Mouse (Mus musculus) B cell, adult 2 months (primary cell): ENCODE results near the gene Olfr427.
A peak's percentile ranks its signal among the peaks of the same experiment; 100 is the strongest.
"Not testable (repeated sequence)": the region's sequence is repeated elsewhere in the genome, so short reads cannot be mapped to it uniquely, and the experiment has no call there.

ENCODE experiments used
- DNase-seq, 2 experiments: peaks; one replicate each; pipeline ENCODE4 v3.0.0; 2022

Olfr427 gene

DNA sequence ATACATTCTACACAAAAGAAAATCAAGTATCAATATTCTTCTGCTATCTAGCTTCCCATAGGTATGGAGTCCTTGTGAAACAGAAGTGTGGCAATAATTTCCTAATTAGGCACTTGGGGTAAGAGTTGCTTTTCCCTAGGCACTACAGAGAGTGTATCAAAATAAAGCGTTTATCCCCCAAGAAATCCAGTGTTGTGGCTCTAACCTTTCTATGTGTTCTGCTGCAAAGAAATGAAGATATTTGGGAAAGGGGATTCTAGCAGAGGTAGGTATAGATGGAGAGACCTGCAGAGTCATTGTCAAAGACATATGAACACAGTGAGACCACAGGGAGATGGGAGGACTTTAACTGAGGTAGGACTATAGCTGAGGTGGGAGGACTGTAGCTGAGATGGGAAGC is at the start of gene Olfr427:
TSS of gene Olfr427 (plus strand) at position 301 of the 400 bp plus-strand sequence.
- no peak for DNase-seq

DNA sequence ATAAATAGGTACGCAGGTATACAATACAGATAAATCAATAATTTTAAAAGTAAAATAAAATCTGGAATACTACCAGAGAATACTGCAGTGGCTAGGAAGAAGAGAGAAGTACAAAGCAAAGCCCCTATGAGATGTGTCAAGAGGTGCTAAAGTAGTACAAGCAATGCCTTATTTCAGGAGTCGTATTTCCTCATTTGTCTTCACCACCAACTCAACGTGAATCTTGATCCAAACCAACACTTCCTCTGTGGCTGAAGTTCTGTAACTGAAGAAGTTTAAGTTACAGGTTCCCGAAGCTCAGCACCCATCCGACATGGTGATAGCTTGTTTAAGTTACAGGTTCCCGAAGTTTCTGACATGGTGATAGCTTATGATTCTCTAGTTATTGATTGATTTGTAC is 48.5 kb upstream of the Olfr427 start:
- not testable (repeated sequence) for DNase-seq

DNA sequence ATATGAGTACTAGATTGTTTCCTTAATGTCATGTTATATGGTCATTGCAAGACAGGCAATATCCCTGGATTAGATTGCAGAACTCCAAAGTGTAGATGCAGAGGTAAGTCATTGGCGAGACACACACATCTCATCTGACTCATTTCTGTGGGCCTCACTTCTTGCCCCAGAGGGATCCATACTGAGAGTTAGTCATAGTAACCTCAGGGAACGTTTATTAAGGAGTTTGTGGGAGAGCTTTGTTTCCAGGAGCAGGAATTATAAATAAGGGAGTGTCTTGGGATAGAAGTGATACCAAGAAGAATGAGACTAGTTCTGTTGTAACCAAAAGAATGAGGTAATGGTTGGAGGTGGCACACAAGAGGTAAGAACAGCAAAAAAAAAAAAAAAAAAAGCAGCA is 47.8 kb upstream of the Olfr427 start, which contains the start of gene Olfr432:
TSS of gene Olfr432 (plus strand) at position 313 of the 400 bp plus-strand sequence.
- no peak for DNase-seq

DNA sequence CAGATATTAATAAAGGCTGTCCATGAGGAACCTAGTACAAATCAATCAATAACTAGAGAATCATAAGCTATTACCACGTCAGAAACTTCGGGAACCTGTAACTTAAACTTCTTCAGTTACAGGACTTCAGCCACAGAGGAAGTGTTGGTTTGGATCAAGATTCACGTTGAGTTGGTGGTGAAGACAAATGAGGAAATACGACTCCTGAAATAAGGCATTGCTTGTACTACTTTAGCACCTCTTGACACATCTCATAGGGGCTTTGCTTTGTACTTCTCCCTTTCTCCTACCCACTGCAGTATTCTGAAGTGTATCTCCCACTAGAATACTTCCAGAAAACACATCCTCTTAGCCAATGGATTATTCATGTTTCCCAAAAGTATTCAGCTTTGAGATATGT is 47.3 kb upstream of the Olfr427 start:
- not testable (repeated sequence) for DNase-seq

DNA sequence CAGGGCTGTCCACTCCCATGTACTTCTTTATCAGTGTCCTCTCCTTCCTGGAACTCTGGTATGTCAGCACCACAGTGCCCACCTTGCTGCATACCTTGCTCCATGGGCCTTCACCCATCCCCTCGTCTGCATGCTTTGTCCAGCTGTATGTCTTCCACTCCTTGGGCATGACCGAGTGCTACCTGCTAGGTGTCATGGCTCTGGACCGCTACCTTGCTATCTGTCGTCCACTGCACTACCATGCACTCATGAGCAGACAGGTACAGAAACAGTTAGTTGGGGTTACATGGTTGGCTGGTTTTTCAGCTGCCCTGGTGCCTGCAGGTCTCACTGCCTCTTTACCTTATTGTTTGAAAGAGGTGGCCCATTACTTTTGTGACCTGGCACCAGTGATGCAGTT is 46.2 kb upstream of the Olfr427 start:
- no peak for DNase-seq

DNA sequence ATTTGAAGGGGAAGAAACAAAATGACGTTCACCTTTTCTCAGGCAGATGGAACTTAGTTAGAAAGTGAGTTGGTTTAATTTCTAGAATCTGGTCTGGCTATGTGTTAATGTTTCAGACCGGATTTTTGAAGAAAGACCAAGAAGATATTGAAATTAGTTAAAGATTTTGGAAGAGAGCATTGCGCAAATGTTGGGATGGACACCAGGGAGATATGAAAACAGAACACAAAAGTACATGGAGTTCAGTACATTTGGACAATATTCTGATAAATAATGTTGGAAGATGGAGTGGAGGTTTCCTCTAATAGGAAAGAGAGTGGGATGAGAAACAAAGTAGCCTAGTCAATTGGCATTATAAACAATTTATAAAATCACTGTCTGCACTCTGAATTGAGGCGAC is 45.2 kb upstream of the Olfr427 start:
- DNase-seq = no peak

DNA sequence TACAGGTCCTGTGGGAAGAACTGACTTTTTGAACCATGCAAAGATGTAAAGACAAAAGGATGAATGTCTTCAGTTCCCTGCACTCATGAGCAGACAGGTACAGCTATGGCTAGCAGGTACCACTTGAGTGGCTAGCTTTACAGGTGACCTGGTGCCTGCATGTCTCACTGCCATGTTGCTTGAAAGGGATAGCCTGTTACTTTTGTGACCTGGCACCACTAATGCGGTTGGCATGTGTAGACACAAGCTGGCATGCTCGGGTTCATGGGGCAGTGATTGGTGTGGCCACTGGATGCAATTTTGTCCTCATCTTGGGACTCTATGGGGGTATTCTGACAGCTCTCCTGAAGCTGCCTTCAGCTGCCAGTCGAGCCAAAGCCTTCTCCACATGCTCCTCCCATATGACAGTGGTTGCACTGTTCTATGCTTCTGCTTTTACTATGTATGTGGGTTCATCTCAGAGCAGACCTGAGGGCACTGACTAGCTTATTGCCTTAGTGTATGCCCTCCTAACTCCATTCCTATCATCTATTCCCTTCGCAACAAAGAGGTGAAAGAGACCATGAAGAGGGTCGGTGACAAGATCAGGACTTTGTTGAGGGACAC is 44.7 kb upstream of the Olfr427 start:
- no peak for DNase-seq

DNA sequence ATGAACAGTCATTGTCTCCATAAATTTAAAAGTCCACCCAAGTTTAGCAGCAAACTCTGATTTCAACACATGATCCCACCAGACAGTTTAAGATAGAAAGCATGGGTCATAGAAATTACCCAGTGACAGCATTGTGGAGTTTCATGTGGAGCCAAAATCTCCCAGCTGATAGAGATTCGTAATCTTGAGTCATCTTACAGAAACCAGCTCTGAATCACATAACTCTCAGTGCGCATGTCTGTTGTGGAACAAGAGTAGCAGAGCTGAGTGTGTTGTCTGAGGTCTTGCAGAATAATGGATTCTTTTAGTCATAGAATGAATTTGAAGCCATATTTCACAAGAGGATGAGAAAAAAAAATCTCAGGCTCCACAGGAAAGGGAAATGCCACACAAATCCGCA is 43.7 kb upstream of the Olfr427 start:
- DNase-seq = no peak

DNA sequence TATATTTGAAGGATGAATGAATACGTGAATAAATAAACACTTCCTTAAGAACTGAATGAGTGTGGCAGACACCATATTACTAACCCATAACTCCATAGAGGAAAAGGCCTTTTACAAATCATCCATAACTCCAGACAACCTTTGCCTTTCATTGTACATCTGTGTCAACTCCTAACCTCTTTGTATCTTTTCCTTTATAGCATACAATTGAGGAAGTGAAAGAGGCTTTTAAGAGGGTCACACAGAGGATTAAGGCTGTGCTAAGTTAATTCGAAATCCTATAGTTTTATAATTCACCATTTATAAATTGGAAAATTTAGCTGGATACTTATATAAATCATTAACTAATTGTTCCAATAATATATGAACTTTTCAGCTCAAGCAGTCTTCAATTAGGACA is 41.4 kb upstream of the Olfr427 start:
- no peak for DNase-seq

DNA sequence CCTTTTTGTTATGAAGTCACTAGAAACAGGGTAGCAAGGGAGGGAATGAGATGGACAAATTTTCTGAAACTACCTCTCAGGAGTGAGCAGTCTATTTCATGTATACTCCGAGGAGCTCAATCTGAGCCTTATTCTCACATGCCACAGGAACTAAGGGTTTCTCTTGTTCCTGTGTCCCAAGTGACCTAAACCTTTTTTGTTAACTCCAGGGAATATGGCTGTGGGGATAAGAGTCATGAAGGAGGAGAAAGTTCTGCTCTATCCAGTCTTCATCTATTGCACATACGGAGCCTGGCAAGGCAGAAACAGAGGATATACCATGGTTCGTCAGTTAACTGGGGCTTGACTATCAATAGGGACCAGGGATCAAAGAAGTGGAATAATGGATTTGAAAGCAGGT is 30.4 kb upstream of the Olfr427 start, which contains the start of gene Olfr430:
TSS of gene Olfr430 (plus strand) at position 301 of the 400 bp plus-strand sequence.
- DNase-seq = no peak

DNA sequence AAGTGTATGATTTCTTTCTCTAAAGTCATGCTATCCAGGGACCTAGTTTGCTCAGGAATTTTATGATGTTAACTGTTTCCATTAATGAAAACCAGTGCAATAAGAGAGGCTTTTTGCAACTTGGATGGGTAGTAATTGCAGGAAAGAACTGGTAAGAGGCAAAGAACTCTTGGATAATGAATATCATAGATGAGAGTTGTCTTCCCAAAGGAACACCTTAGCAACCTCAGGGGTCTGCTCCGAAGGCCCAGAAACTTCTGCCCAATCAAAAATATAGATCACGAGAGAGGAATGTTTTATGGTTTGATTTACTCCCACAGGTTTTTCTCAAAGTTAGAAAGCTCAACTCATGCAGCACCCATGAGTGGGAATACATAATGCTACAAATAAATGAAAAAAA is 12.7 kb upstream of the Olfr427 start, which contains the start of gene Olfr429:
TSS of gene Olfr429 (plus strand) at position 301 of the 400 bp plus-strand sequence.
- DNase-seq = no peak

DNA sequence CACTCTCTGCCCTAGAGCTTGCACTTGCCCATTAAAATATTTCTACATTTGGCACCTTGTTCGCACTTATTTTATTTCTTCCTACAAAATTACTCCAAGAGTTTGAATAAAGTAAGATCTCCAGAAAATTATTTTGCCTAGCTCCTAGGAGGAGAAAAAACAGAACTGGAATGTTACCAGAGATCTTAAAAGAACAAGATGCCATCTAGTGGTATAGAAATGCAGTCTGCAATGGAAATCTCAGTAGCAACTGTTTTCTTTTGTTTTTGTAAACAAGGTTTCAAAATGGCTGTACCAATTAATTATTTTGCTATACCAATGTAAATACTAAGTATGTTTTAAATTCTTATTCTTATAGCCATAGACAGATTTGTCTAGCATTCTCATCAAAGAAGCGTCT is 7.0 kb downstream of the Olfr427 start:
- no peak for DNase-seq

DNA sequence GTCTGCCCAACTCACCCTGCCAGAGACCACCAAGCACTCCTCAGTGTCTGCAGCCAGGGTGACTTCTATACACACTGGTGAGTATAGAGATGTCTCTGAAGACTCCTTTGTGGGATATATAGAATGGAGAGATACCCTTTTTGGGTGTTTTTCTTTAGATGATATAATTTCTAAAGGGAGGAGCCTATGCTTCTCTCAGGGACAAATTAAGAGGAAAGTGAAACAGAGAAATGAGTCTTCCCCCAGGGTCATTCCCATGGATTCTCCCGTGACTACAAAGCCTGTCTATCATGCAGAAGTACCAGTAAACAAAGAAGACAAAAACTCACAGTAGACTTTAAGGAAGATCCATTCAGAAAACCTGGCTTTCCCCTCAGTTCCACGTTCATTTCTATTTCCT is 24.4 kb downstream of the Olfr427 start, which contains the start of gene Olfr231:
TSS of gene Olfr231 (minus strand) at position 101 of the 400 bp plus-strand sequence.
- no peak for DNase-seq

DNA sequence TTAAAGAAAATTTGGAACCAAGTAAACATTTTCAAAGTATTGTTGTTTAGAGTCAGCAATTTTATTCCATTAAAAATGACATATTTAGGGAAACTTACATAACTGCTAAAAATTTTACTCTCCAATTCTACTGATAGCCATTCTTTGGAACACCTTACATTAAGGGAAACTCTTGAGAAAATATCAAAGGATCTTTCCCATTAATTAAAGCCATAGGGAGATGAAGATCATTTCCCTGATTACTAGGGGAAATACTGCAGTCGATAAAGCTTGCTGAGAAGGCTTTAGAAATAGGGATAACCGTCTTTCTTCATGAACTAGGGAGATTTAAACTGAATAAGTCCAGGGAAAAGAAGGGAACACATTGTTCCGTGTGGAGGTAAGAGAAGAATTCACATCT is 34.5 kb downstream of the Olfr427 start, which contains the start of gene Olfr424:
TSS of gene Olfr424 (plus strand) at position 301 of the 400 bp plus-strand sequence.
- no peak for DNase-seq

DNA sequence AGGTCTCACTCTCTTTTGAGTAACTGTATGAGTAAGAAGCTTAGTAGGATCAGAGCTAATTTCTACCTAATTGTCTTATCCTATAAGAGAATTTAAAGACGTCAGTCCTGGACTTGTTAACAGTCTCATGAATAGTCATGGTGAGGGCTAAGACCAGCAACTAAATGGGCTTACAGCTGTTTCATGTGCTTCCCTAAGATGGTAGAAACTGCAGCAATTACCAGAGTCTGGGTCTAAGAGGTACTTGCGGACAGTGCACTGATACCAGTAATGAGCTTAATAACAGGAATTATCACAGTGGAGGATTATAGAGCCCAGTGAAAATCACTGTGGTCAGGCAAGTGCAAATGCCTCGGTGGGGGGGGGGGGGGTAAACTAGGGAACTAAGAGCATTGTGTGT is 35.3 kb downstream of the Olfr427 start:
- DNase-seq = no peak

DNA sequence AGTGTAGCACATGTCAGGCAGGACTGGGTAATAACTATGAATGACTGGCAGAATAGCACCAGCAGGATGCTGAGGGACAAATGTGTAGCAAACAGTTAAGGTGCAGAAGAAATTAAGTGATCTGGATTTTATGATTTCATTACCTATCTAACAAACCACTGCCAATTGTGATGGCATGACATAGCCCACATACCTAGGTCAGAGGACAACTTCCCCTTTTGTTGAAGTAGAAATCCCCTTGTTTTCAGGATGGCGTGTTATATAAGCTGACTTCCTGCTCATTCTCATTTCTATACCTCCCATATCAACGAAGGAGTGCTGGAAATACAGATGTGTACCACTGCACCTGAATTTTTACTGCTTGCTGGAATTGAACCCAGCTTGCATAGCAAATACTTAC is 44.7 kb downstream of the Olfr427 start:
- peak; percentile 5 to 11 for DNase-seq

DNA sequence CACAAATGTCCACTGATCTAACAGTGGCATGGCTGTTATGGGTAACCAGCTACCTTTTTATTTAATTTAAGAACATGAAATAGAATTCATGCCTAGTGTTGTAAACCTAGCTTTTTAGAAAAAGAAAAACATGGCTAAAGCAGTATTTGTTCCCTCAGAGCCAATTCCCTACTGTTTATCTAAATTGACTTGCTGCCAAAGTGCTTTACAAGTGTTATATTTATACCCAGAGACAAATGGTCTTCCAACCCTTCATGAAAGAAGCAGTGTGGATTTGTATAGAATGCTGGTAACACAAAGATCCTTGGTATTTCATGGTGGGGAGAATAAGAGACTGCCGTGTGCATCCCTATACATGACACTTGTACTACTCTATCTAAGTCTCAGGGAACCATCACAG is 50.0 kb downstream of the Olfr427 start:
- DNase-seq = no peak

DNA sequence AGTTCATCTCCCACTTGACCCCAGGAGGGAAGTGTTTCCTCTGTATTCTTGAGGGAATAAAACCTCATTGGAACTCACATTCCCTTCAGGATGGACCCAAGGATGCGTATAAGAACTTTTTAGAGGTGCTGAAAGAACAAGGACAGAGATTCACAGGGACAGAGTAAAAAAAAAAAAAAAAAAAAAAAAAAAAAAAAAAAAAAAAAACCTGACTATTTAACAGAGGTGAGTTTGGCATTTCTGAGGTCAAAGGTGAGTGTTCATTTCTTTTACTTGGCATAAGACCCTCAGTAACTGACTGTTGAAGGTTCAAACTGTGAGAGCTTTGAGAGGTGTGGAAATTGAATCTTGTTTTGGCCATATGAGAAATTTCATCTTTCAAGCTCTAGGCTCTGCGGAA is 52.6 kb downstream of the Olfr427 start:
- no peak for DNase-seq
